Mouse (Mus musculus) lung, postnatal 0 days (tissue): ENCODE measurements around the gene Krt10.

Experiments
- CTCF ChIP-seq: IDR thresholded peaks from 2 replicates; pipeline ENCODE4 v1.5.1; 2016; ENCODE audit warnings: antibody characterized with exemption, mild to moderate bottlenecking
- EP300 ChIP-seq: IDR thresholded peaks from 2 replicates; pipeline ENCODE4 v1.6.1; 2016; ENCODE audit warnings: antibody characterized with exemption, mild to moderate bottlenecking, control low read depth

DNA sequence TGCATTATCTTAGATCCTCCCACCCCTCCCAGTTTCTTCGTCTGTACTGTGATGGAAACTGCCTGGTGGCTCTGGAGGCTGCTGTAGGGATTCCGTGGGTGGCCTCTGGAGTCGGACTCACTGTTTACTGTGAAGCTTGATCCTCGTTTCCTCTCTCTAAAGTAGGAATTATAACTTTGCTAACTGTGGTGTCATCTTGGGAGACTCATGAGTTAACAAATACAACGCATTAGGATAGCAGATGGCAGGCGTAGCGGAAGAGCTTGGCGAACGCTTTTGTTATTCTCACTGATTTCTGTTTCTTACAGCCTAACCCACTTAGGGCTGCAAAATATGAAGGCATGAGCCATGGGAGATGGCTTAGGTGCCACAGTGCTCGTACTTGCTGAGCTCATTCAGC is 3.3 kb upstream of the Krt10 start:
- no peak for TF ChIP-seq CTCF
- no peak for TF ChIP-seq EP300
